Mouse (Mus musculus): ENCODE results near the gene Wfdc5. TPM values are rescaled to one million over a fixed set of nuclear protein-coding genes. Genes with fewer than 3 reads are reported as not detected.

The Wfdc5 gene
- polyA plus RNA-seq, 1 experiment from 2014 or later, result 0.18 TPM

DNA sequence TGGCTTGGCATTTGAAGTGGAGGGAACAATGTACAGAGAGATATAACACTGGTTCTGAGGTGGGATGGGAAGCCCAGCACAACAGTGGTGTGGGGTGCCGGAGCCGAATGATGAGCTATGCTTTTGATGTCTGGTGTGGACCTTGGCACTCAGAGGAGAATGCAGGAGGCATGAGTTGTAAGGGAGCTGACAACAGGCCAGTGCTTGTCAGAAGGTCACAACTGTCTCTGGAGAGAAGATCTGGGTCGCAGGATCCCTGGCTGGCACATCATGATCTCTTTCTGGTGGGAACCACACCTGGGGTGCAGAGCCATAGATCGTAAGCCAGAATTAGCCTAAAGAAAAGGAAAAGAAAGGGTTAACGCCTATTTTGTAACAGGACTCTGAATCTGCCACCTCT is 4.7 kb downstream of the Wfdc5 start:
- Histone ChIP-seq H3K4me2 (replicated peaks; ENCODE audit: low read depth, low read length) (no peak overlapping the region), H3K4me3 (ENCODE audit: low read depth, low read length) (no peak overlapping the region), H3K36me3 (ENCODE audit: insufficient read depth, low read length) (no peaks in the 10 kb centered on the region), H3K27me3 (replicated peaks; ENCODE audit: insufficient read depth, low read length) (no peaks in the 10 kb centered on the region), H3K9ac (replicated peaks; ENCODE audit: low read depth) (no peak overlapping the region), H3K9me3 (ENCODE audit: low read length) (no peaks in the 10 kb centered on the region), H3K4me1 (ENCODE audit: insufficient read depth, low read depth, low read length) (no peaks in the 10 kb centered on the region), H3K27ac (ENCODE audit: low read length) (no peak overlapping the region)
- DNase-seq (ENCODE audit: low spot score) (no peak), ATAC-seq (no peak)
- TF ChIP-seq EP300 (IDR thresholded peaks at IDR 0.05) (no peak), CTCF (IDR thresholded peaks at IDR 0.05) (no peak)
- 84% methylated on average over 5 of the region's 5 CpGs for WGBS

DNA sequence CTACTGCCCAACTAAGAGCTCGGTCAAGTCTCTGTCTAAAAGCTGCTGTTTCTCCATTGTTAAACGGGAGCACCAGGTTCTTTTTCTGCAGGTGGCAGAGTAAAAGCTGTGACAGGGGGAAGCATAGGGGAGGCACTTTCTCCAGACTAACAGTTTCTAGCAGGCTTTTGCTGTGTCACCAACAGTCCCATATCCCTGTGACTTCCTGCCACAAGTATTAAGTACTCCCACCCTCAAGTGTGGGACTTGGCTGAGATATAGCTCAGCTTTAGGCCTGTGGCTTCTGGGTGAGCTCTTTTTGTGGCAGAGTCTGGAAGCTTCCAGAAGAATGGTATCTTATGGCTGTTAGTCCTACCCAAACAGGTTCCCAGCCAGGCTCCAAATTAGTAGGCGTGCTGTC is 6.7 kb downstream of the Wfdc5 start:
- no peak overlapping the region for H3K4me3 ChIP-seq (ENCODE audit: low read depth, low read length)
- H3K4me1 ChIP-seq (ENCODE audit: insufficient read depth, low read depth, low read length), result 0 out of 2 replicates have a peak, but pooled peaks cover 4% of the 10 kb centered on the region
- no peak overlapping the region for H3K4me2 ChIP-seq (replicated peaks; ENCODE audit: low read depth, low read length)
- no peak overlapping the region for H3K9ac ChIP-seq (replicated peaks; ENCODE audit: low read depth)
- ATAC-seq (no peak), DNase-seq (ENCODE audit: low spot score) (no peak)
- H3K36me3 ChIP-seq (ENCODE audit: insufficient read depth, low read length), result no peaks in the 10 kb centered on the region
- peaks cover 6% of the 10 kb centered on the region for H3K27me3 ChIP-seq (replicated peaks; ENCODE audit: insufficient read depth, low read length)
- WGBS, result 59% methylated on average over 3 of the region's 3 CpGs
- no peak overlapping the region for H3K27ac ChIP-seq (ENCODE audit: low read length)
- TF ChIP-seq EP300 (IDR thresholded peaks at IDR 0.05), result no peak
- no peak for TF ChIP-seq CTCF (IDR thresholded peaks at IDR 0.05)
- no peaks in the 10 kb centered on the region for H3K9me3 ChIP-seq (ENCODE audit: low read length)

DNA sequence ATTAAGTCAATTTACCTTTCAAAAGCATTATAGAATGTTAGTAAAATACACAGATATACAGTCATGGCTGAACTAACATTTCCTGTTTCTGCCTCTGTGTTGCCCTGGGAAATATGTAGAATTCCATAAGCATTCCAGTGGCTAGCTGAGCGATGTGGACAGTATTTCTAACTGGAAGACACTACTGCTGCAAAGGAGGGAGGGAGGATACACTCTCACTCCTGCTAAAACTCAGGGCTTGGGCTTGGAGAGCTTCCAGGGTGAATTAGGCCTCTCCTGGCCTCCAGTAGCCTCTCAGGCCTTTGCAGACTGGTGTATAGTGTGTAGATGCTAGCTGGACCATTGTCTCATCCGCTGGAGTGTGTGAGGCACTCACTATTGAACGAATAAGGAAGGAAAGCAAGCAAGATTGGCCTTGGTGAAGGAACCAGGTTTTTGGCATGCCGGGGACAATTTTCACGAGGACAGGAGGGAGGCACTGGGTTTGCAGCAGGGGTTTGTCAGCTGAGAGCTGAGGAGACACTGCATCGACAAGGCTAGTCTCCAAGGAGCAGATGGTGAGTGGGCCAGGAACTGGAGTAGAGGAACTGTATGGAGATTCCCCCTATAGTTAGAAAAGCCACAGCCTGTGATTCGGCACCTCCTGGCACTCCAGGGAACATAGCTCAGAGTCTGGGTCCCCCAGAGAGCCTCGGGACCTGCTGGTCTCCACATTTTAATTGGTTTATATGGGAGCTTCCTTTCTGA is 7.7 kb downstream of the Wfdc5 start:
- 65% methylated on average over 8 of the region's 8 CpGs for WGBS
- TF ChIP-seq EP300 (IDR thresholded peaks at IDR 0.05), result no peak
- no peak for TF ChIP-seq CTCF (IDR thresholded peaks at IDR 0.05)
- Histone ChIP-seq H3K36me3 (ENCODE audit: insufficient read depth, low read length) (no peaks in the 10 kb centered on the region), H3K4me2 (replicated peaks; ENCODE audit: low read depth, low read length) (no peak overlapping the region), H3K4me1 (ENCODE audit: insufficient read depth, low read depth, low read length) (0 out of 2 replicates have a peak, but pooled peaks cover 4% of the 10 kb centered on the region), H3K27me3 (replicated peaks; ENCODE audit: insufficient read depth, low read length) (peaks cover 12% of the 10 kb centered on the region), H3K27ac (ENCODE audit: low read length) (no peak overlapping the region), H3K4me3 (ENCODE audit: low read depth, low read length) (no peak overlapping the region), H3K9ac (replicated peaks; ENCODE audit: low read depth) (no peak overlapping the region), H3K9me3 (ENCODE audit: low read length) (no peaks in the 10 kb centered on the region)
- DNase-seq (ENCODE audit: low spot score) (no peak), ATAC-seq (no peak)

DNA sequence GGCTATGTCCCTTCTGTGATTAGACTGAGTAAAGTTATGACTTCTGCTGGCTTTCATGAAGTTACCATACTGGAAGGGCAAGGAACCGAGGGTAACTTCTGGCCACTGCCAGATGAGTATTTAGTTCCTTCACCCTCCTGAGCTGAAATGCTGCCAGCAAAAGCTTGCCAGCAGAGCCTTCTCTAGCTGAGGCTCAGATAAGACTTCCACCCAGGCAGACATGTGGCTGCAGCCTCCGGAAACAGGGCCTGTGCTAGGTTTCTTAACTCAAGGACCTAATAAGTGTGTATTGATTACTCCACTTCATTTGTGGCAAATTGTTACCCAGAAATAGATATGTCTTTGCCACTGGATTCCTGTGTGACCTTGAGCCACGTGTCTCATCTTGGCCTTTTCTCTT is 9.1 kb downstream of the Wfdc5 start:
- peaks cover 26% of the 10 kb centered on the region for H3K27me3 ChIP-seq (replicated peaks; ENCODE audit: insufficient read depth, low read length)
- no peak overlapping the region for H3K4me2 ChIP-seq (replicated peaks; ENCODE audit: low read depth, low read length)
- 43% methylated on average over 3 of the region's 3 CpGs for WGBS
- H3K9ac ChIP-seq (replicated peaks; ENCODE audit: low read depth), result no peak overlapping the region
- TF ChIP-seq CTCF (IDR thresholded peaks at IDR 0.05) (no peak), EP300 (IDR thresholded peaks at IDR 0.05) (no peak)
- ATAC-seq (no peak), DNase-seq (ENCODE audit: low spot score) (no peak)
- no peaks in the 10 kb centered on the region for H3K9me3 ChIP-seq (ENCODE audit: low read length)
- 0 out of 2 replicates have a peak, but pooled peaks cover 4% of the 10 kb centered on the region for H3K4me1 ChIP-seq (ENCODE audit: insufficient read depth, low read depth, low read length)
- H3K27ac ChIP-seq (ENCODE audit: low read length), result no peak overlapping the region
- H3K36me3 ChIP-seq (ENCODE audit: insufficient read depth, low read length), result no peaks in the 10 kb centered on the region
- no peak overlapping the region for H3K4me3 ChIP-seq (ENCODE audit: low read depth, low read length)

DNA sequence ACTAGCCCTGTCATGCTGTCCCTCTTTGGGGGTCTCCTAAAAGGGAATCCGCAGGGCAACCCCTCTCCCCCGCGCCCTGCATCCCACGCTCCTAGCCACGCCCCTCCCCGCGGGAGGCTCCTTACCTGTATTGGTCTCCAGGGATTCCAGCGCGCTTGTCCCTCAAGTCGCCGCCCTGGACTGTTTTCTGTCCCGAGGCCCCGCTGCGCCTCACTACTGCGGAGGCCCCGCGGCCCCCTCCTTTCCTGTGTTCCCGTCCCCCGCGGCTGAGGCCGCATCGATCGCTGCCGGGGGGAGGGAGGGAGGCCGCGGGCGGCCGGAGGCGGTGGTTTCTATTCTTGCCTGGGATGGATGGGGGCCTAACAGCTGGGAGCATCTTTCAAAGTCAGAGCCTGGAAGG is 11.6 kb downstream of the Wfdc5 start, which contains the start of gene Kcns1:
Gene Kcns1, minus strand, starts transcription at position 212 of the 400 bp plus-strand sequence.
- DNase-seq (ENCODE audit: low spot score) (no peak), ATAC-seq (no peak)
- no peaks in the 10 kb centered on the region for H3K36me3 ChIP-seq (ENCODE audit: insufficient read depth, low read length)
- no peak within 1 kb of the TSS for H3K27ac ChIP-seq (ENCODE audit: low read length)
- H3K4me1 ChIP-seq (ENCODE audit: insufficient read depth, low read depth, low read length), result 0 out of 2 replicates have a peak, but pooled peaks cover 7% of the 10 kb centered on the region
- peak within 1 kb of the TSS; percentile 23; the same call in 1 of the 2 replicates for H3K4me3 ChIP-seq (ENCODE audit: low read depth, low read length)
- no peaks in the 10 kb centered on the region for H3K9me3 ChIP-seq (ENCODE audit: low read length)
- H3K4me2 ChIP-seq (replicated peaks; ENCODE audit: low read depth, low read length), result peak within 1 kb of the TSS; percentile 50
- peaks cover 43% of the 10 kb centered on the region for H3K27me3 ChIP-seq (replicated peaks; ENCODE audit: insufficient read depth, low read length)
- TF ChIP-seq CTCF (IDR thresholded peaks at IDR 0.05), result no peak
- TF ChIP-seq EP300 (IDR thresholded peaks at IDR 0.05), result no peak
- H3K9ac ChIP-seq (replicated peaks; ENCODE audit: low read depth), result no peak within 1 kb of the TSS
- WGBS, result 2% methylated on average over 18 of the region's 29 CpGs

DNA sequence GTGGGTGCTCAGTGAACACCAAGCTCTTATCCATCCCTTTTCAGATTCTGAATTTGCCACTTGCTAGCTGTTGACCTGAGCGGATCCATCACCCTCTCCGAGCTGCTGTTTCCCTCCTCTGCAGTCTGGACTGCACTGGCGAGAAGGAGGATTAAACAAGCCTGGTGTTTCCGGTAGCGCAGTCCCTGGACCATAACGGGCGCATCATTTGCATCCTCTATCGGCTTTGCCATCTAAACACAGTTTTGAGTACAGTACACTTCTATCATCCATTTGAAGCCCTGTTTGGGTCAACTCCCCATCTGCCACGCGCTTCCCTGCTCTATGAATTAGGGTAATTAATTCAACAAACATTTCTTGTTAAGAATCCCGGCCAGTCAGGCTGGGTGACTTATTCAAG is 12.2 kb downstream of the Wfdc5 start:
- no peaks in the 10 kb centered on the region for H3K36me3 ChIP-seq (ENCODE audit: insufficient read depth, low read length)
- H3K4me3 ChIP-seq (ENCODE audit: low read depth, low read length), result no peak overlapping the region
- WGBS, result 4% methylated on average over 11 of the region's 11 CpGs
- no peak overlapping the region for H3K4me2 ChIP-seq (replicated peaks; ENCODE audit: low read depth, low read length)
- DNase-seq (ENCODE audit: low spot score), result no peak
- no peak overlapping the region for H3K27ac ChIP-seq (ENCODE audit: low read length)
- no peak for TF ChIP-seq CTCF (IDR thresholded peaks at IDR 0.05)
- no peak for TF ChIP-seq EP300 (IDR thresholded peaks at IDR 0.05)
- no peak for ATAC-seq
- H3K27me3 ChIP-seq (replicated peaks; ENCODE audit: insufficient read depth, low read length), result peaks cover 43% of the 10 kb centered on the region
- H3K9ac ChIP-seq (replicated peaks; ENCODE audit: low read depth), result no peak overlapping the region
- no peaks in the 10 kb centered on the region for H3K9me3 ChIP-seq (ENCODE audit: low read length)
- H3K4me1 ChIP-seq (ENCODE audit: insufficient read depth, low read depth, low read length), result 0 out of 2 replicates have a peak, but pooled peaks cover 7% of the 10 kb centered on the region

Measured in lung, postnatal 0 days (tissue).